In the genomic region with DNA sequence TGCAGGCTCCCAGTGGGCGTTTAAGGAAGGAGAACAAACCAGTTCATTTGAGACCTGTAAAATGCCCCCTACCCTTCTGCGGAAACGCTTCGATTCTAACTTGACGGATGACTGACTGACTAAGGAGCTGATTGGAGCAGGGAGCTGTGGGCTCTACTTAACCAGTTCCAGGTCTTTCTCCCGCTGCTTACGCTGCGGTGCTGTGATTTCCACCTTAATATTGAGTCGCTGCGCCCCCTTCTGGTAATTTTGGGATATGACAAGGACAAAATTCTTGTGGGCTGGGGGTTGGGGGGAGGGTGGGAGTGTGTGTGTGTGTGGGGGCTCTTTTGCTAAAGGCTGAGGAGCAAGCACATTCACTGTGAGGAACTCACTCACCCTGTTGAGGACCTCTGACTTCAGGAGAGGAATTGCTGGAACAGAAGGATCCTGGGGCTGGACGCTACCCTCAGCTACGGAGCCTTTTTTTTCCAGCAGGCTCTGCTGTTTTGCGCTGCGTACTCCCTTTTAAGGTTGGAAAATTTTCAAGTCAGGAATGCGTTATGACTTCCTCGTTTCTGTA, we compare ENCODE assay signal across 8 mouse cellular contexts. TPM values are rescaled to one million over a fixed set of nuclear protein-coding genes. Genes with fewer than 3 reads are reported as not detected.
DNase-seq lines count a peak whose midpoint lies in the region; ATAC-seq and TF ChIP-seq lines count a peak whose summit lies in the region.

No protein-coding gene starts in this region.

- TF ChIP-seq EP300 in CH12.LX (IDR thresholded peaks at IDR 0.05; ENCODE audit: low read length): no peak

- no peak overlapping the region for H3K9ac ChIP-seq in CH12.LX (ENCODE audit: insufficient read depth, low read depth)
- H3K9ac ChIP-seq in heart, embryonic 12.5 days: peak overlapping the region; percentile 50; the same call in 1 of the 2 replicates
- H3K9ac ChIP-seq in kidney, embryonic 16.5 days (replicated peaks; ENCODE audit: low read length): peak overlapping the region; percentile 38; the same call in 1 of the 2 replicates

- H3K4me3 ChIP-seq in CH12.LX (replicated peaks in 1 of 3; ENCODE audit: low read depth in 2 of 3, low read length in 2 of 3, poor library complexity in 1 of 3): no peak overlapping the region
- 0 out of 2 replicates have a peak overlapping the region, but pooled peaks have one; percentile 10 for H3K4me3 ChIP-seq in heart, embryonic 12.5 days
- H3K4me3 ChIP-seq in kidney, embryonic 16.5 days (ENCODE audit: low read length): 0 out of 2 replicates have a peak overlapping the region, but pooled peaks have one; percentile 12
- no peak overlapping the region for H3K4me3 ChIP-seq in lung, adult 2 months (replicated peaks; ENCODE audit: extremely low read depth, low read depth, low read length)
- peak overlapping the region; percentile 3; the same call in 1 of the 2 replicates for H3K4me3 ChIP-seq in olfactory bulb, adult 2 months (ENCODE audit: insufficient read depth, low read depth, low read length)

- H3K79me2 ChIP-seq in CH12.LX (replicated peaks; ENCODE audit: control insufficient read depth, extremely low read depth, insufficient read depth, poor library complexity, severe bottlenecking): no peaks in the 10 kb centered on the region

- H3K4me1 ChIP-seq in CH12.LX (ENCODE audit: control insufficient read depth in 1 of 2, insufficient read depth in 2 of 2): peaks cover 6 to 39% of the 10 kb centered on the region in 2 experiments
- peaks cover 16% of the 10 kb centered on the region for H3K4me1 ChIP-seq in heart, embryonic 12.5 days (replicated peaks)
- H3K4me1 ChIP-seq in kidney, embryonic 16.5 days (ENCODE audit: insufficient read depth, low read length): peaks cover 6% of the 10 kb centered on the region; the same call in 1 of the 2 replicates
- H3K4me1 ChIP-seq in lung, adult 2 months (ENCODE audit: control insufficient read depth, insufficient read depth, low read length): peaks cover 5% of the 10 kb centered on the region
- H3K4me1 ChIP-seq in olfactory bulb, adult 2 months (ENCODE audit: control insufficient read depth, insufficient read depth, low read length): peaks cover 9% of the 10 kb centered on the region

- no peak overlapping the region for H3K27ac ChIP-seq in CH12.LX (ENCODE audit: insufficient read depth, low read depth)
- H3K27ac ChIP-seq in heart, embryonic 12.5 days (ENCODE audit: poor library complexity, severe bottlenecking): no peak overlapping the region
- no peak overlapping the region for H3K27ac ChIP-seq in kidney, embryonic 16.5 days (ENCODE audit: low read length)
- H3K27ac ChIP-seq in olfactory bulb, adult 2 months (ENCODE audit: insufficient read depth, low read depth, low read length): no peak overlapping the region

- ATAC-seq in activated CD4-positive, CD25-positive, alpha-beta regulatory T cell, adult 4 months: peak; percentile 13
- ATAC-seq in heart, embryonic 12.5 days (ENCODE audit: insufficient number of reproducible peaks, low FRiP score): no peak
- ATAC-seq in kidney, embryonic 16.5 days (ENCODE audit: low FRiP score, low TSS enrichment): peak; percentile 79

- in situ Hi-C loops in CH12.LX (cut with MboI; ENCODE audit: low pct_ligation_motif_present, low pct_unique_long_range_greater_than_20kb, low sequenced_read_pairs): loop anchor here (25.0 kb wide), 1 partner anchor 330 kb away; the partner anchor contains the start of gene Rps6kl1

- dilution Hi-C loops in CH12.LX (cut with MboI; ENCODE audit: extremely low pct_ligation_motif_present, extremely low pct_unique_long_range_greater_than_20kb, low sequenced_read_pairs): no loop called here

- H3K4me2 ChIP-seq in CH12.LX (ENCODE audit: insufficient read depth, low read depth, poor library complexity, severe bottlenecking): 0 out of 2 replicates have a peak overlapping the region, but pooled peaks have one; percentile 4
- H3K4me2 ChIP-seq in heart, embryonic 12.5 days: peak overlapping the region; percentile 52
- peak overlapping the region; percentile 43 for H3K4me2 ChIP-seq in kidney, embryonic 16.5 days (replicated peaks; ENCODE audit: low read depth, low read length)

- peaks cover 5% of the 10 kb centered on the region for H3K27me3 ChIP-seq in CH12.LX (replicated peaks)
- H3K27me3 ChIP-seq in heart, embryonic 12.5 days (replicated peaks): 0 out of 2 replicates have a peak, but pooled peaks cover 5% of the 10 kb centered on the region
- no peaks in the 10 kb centered on the region for H3K27me3 ChIP-seq in kidney, embryonic 16.5 days (ENCODE audit: insufficient read depth, low read length)

- peak; percentile 35 to 81; a peak in 3 of 4 replicates for TF ChIP-seq CTCF in CH12.LX (conservative IDR thresholded peaks at IDR 0.05 in 1 of 2, IDR thresholded peaks at IDR 0.05 in 1 of 2; ENCODE audit: low read depth in 2 of 2, low read length in 2 of 2)
- TF ChIP-seq CTCF in lung, adult 2 months (IDR thresholded peaks at IDR 0.05; ENCODE audit: insufficient read depth, low read length): peak; percentile 57
- TF ChIP-seq CTCF in olfactory bulb, adult 2 months (IDR thresholded peaks at IDR 0.05; ENCODE audit: insufficient read depth, low read depth, low read length): peak; percentile 47

- no peaks in the 10 kb centered on the region for H3K9me3 ChIP-seq in CH12.LX (replicated peaks; ENCODE audit: low read length)
- no peaks in the 10 kb centered on the region for H3K9me3 ChIP-seq in heart, embryonic 12.5 days (replicated peaks)
- no peaks in the 10 kb centered on the region for H3K9me3 ChIP-seq in kidney, embryonic 16.5 days (ENCODE audit: low read length)

- TF ChIP-seq RAD21 in CH12.LX (IDR thresholded peaks at IDR 0.05; ENCODE audit: low read depth, low read length): peak; percentile 77

- peak; percentile 70 for DNase-seq in CH12.LX (ENCODE audit: extremely low read depth)
- peak; percentile 91 for DNase-seq in embryo, embryonic 11 days
- no peak for DNase-seq in lung, adult 2 months
- no peak for DNase-seq in urinary bladder, postnatal 10 days (ENCODE audit: low spot score)

- 20% methylated on average over 16 of the region's 16 CpGs for WGBS in heart, embryonic 12.5 days
- 20% methylated on average over 16 of the region's 16 CpGs for WGBS in kidney, embryonic 16.5 days
- WGBS in lung, adult 2 months: 17% methylated on average over 16 of the region's 16 CpGs
- 14% methylated on average over 16 of the region's 16 CpGs for WGBS in olfactory bulb, adult 2 months

- H3K36me3 ChIP-seq in CH12.LX (replicated peaks in 1 of 2; ENCODE audit: control insufficient read depth in 1 of 2, insufficient read depth in 1 of 2, low read length in 1 of 2): no peaks in the 10 kb centered on the region
- no peaks in the 10 kb centered on the region for H3K36me3 ChIP-seq in heart, embryonic 12.5 days
- H3K36me3 ChIP-seq in kidney, embryonic 16.5 days (ENCODE audit: insufficient read depth, low read length): no peaks in the 10 kb centered on the region

- TF ChIP-seq POLR2A in CH12.LX (IDR thresholded peaks at IDR 0.05; ENCODE audit: low read depth, low read length): no peak
- no peak for TF ChIP-seq POLR2A in lung, adult 2 months (IDR thresholded peaks at IDR 0.05; ENCODE audit: borderline replicate concordance, extremely low read depth, low read depth, low read length)
- TF ChIP-seq POLR2A in olfactory bulb, adult 2 months (IDR thresholded peaks at IDR 0.05; ENCODE audit: insufficient read depth, low read depth, low read length): no peak

TF ChIP-seq in CH12.LX, 34 proteins besides CTCF, POLR2A, EP300 and RAD21:
- no peak for TF ChIP-seq JUN (IDR thresholded peaks at IDR 0.05; ENCODE audit: insufficient read depth, low read depth, low read length)
- peak; percentile 74 for TF ChIP-seq SMC3 (IDR thresholded peaks at IDR 0.05; ENCODE audit: low read depth, low read length)
- TF ChIP-seq TCF12 (IDR thresholded peaks at IDR 0.05; ENCODE audit: low read depth, low read length): no peak
- no peak for TF ChIP-seq E2F4 (IDR thresholded peaks at IDR 0.05; ENCODE audit: insufficient replicate concordance, low read depth, low read length)
- no peak for TF ChIP-seq ZMIZ1 (IDR thresholded peaks at IDR 0.05; ENCODE audit: low read depth, low read length)
- 0 out of 2 replicates have a peak, but pooled peaks have one; percentile 28 for TF ChIP-seq CHD2 (IDR thresholded peaks at IDR 0.05; ENCODE audit: low read length)
- no peak for TF ChIP-seq KAT2A (IDR thresholded peaks at IDR 0.05; ENCODE audit: insufficient replicate concordance, low read length)
- TF ChIP-seq UBTF (IDR thresholded peaks at IDR 0.05; ENCODE audit: low read depth, low read length): no peak
- TF ChIP-seq RCOR1 (conservative IDR thresholded peaks at IDR 0.05; ENCODE audit: low read depth, low read length): no peak
- peak; percentile 20; the same call in 1 of the 2 replicates for TF ChIP-seq IRF4 (IDR thresholded peaks at IDR 0.05; ENCODE audit: low read depth, low read length)
- no peak for TF ChIP-seq ZKSCAN1 (IDR thresholded peaks at IDR 0.05; ENCODE audit: borderline replicate concordance, low read depth, low read length)
- TF ChIP-seq MAZ (IDR thresholded peaks at IDR 0.05; ENCODE audit: low read depth, low read length): no peak
- no peak for TF ChIP-seq ZNF384 (IDR thresholded peaks at IDR 0.05; ENCODE audit: low read depth, low read length)
- no peak for TF ChIP-seq ELF1 (IDR thresholded peaks at IDR 0.05; ENCODE audit: low read depth, low read length)
- TF ChIP-seq MAX (IDR thresholded peaks at IDR 0.05; ENCODE audit: low read length): no peak
- TF ChIP-seq GABPA (IDR thresholded peaks at IDR 0.05; ENCODE audit: insufficient replicate concordance, low read depth, low read length): no peak
- TF ChIP-seq PAX5 (IDR thresholded peaks at IDR 0.05; ENCODE audit: low read length): no peak
- no peak for TF ChIP-seq NRF1 (IDR thresholded peaks at IDR 0.05; ENCODE audit: low read depth, low read length)
- no peak for TF ChIP-seq HCFC1 (IDR thresholded peaks at IDR 0.05; ENCODE audit: low read depth, low read length)
- peak; percentile 45; the same call in 1 of the 2 replicates for TF ChIP-seq ZC3H11A (IDR thresholded peaks at IDR 0.05; ENCODE audit: low read depth, low read length)
- TF ChIP-seq MAFK (IDR thresholded peaks at IDR 0.05; ENCODE audit: insufficient replicate concordance, low read length): no peak

RNA-seq across cellular contexts. Expression of gene Fos, which starts 18.5 kb away (rescaled TPM):
- total RNA-seq in CH12.LX (2012; rRNA removed): 0.17 and 0.21 TPM in 2 replicates
- total RNA-seq in CH12.LX (2014; rRNA removed): 0.20 and 0.76 TPM in 2 replicates
- 0.11 and 0.26 TPM in 2 replicates for polyA plus RNA-seq in CH12.LX (2012; ENCODE audit: insufficient read length, low read depth)
- polyA plus RNA-seq in activated CD4-positive, CD25-positive, alpha-beta regulatory T cell, adult 4 months (2017; shearing (Covaris generic)): 1 to 10 TPM; 6.7 to 9.6 TPM
- polyA plus RNA-seq in heart, embryonic 12.5 days (2016; fragmentation: Nextera tagmentation; extraction: Ambion mirVana): 5.9 and 8.1 TPM in 2 replicates
- 2.7 and 3.5 TPM in 2 replicates for polyA plus RNA-seq in kidney, embryonic 16.5 days (2015; fragmentation: Nextera tagmentation; extraction: Ambion mirVana)
- polyA plus RNA-seq in lung, adult 2 months (2012; rRNA removed): 37.8 and 55.0 TPM in 2 replicates
- polyA plus RNA-seq in olfactory bulb, adult 2 months (2012; ENCODE audit: insufficient read depth, insufficient read length, low replicate concordance, missing spikeins): not detected in 2 replicates

Comparison
In these comparisons a context has a peak if more than half of its experiments do, and no peak if none do; other contexts are left out.
1. DNase-seq: peak in CH12.LX (single experiment) and embryo, embryonic 11 days (single experiment); none in lung, adult 2 months (single experiment) and urinary bladder, postnatal 10 days (single experiment).
2. H3K4me3 ChIP-seq: peak in heart, embryonic 12.5 days (single experiment), kidney, embryonic 16.5 days (single experiment) and olfactory bulb, adult 2 months (single experiment); none in CH12.LX (0 of 3) and lung, adult 2 months (single experiment).
3. Peak in every context shown above with its lines, with median percentiles within 50 percentile points of each other: H3K4me2 ChIP-seq and CTCF ChIP-seq.